Mouse (Mus musculus): Measurements from ENCODE around the gene Irak1bp1.

Irak1bp1 gene

DNA sequence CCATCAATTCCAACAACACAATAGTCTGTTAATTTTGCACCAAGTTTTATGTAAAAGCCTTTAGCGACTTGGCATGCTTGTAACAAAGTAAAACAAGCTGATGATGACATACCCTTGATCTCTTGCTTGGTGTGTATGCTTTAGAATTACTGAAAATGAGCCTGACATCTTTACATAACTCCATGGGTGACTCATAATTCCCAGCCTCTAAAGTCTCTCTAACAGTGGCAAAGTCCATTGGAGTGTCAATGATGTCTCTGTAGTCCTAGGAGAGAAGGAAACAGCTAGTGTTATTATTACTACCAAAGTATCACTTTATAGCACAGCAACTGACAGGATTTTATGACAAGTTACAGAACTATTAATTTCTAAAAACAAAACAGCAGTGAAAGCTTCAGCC is 47.7 kb downstream of the Irak1bp1 start:
- no peak for DNase-seq (ENCODE audit: low spot score)

DNA sequence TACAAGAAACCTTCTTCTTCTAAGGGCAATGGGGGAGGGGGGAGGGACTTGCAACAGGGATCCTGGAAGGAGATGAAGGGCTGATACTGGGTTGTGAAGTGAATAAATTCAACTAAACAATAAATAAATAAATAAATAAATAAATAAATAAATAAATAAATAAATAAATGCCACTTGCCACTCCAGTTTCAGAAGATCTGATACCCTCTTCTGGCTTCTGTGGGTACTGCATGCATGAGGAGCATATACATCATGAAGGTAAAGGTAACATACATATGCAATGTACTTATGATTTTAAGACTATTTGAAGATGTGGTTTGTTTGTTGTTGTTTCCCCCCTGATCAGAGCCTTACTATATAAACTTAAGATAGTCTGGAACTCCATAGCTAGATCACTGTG is 54.8 kb downstream of the Irak1bp1 start:
- no peak for DNase-seq (ENCODE audit: low spot score)

DNA sequence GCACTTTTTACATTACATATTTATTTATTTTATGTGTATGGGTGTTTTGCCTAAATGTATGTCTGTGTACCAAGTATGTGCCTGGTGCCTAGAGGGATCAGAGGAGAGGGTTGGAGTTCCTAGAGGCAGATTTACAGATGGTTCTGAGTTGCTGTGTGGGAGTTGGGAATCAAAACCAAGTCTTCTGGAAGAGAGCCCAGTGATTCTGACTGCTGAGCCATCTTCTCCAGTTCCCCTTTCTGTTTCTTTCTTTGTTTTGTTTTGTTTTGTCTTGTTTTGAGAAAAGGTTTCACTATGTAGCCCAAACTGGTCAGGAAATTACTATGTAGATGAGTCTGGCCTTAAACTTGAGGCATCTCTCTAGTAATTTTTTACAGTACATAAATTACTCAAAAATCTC is 59.3 kb downstream of the Irak1bp1 start:
- DNase-seq (ENCODE audit: low spot score): no peak
